Mouse (Mus musculus): ENCODE data around the gene Gm45062.

Gm45062 gene

GRCm38 (mm10) chr6:8367675-8368074 lies 108.4 kb downstream of the Gm45062 start:
- DNase-seq (ENCODE audit: low read depth, low spot score): peak; percentile 84

- DNase-seq (ENCODE audit: low read depth, low spot score): peak; percentile 14
Measured at GRCm38 (mm10) chr6:8368198-8368864, 109.1 kb downstream of the Gm45062 start.

- DNase-seq (ENCODE audit: low read depth, low spot score): no peak
Measured at GRCm38 (mm10) chr6:8370624-8371023, 111.4 kb downstream of the Gm45062 start.

- no peak for DNase-seq (ENCODE audit: low read depth, low spot score)
Measured at GRCm38 (mm10) chr6:8373051-8373450, 113.8 kb downstream of the Gm45062 start.

DNA sequence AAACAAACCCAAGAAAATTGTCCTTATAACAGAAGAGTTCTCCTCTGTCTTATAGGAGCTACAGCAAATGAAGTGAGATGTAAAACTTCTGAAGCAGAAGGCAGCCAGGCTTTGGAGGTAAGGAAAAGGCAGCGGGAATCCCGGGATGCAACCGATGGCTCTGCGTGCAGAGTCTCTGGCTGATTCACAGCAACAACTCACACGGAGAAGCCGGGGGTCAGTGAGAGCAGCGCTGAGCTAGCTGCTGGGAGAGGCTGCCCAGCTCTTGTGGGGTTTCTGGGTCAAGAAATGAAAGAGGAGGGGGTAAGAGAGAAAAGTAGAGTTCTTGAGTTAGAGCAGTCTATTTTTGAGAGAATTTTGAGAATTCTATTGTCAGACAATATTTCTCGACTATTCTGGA lies 114.6 kb downstream of the Gm45062 start:
- no peak for DNase-seq (ENCODE audit: low read depth, low spot score)

DNA sequence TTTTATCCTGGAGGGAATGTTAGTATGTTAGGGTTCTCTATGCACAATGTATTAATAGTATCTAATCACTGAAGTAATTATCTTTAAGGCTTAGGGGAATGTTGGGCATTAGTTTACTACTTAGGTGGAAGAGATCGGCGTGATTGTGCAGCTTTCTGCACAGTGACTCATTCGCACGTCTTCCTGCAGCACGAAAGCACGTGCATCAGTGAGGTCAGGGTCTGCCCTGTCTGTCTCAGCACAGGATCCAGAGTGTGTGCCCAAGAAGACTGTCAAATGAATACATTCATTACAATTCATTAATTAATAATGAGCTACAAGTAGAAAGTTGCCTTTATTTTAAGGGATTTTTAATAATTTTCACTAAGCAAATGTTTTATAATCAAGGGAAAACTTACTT lies 115.0 kb downstream of the Gm45062 start:
- no peak for DNase-seq (ENCODE audit: low read depth, low spot score)

GRCm38 (mm10) chr6:8374712-8375111 lies 115.5 kb downstream of the Gm45062 start:
- peak; percentile 13 for DNase-seq (ENCODE audit: low read depth, low spot score)

DNA sequence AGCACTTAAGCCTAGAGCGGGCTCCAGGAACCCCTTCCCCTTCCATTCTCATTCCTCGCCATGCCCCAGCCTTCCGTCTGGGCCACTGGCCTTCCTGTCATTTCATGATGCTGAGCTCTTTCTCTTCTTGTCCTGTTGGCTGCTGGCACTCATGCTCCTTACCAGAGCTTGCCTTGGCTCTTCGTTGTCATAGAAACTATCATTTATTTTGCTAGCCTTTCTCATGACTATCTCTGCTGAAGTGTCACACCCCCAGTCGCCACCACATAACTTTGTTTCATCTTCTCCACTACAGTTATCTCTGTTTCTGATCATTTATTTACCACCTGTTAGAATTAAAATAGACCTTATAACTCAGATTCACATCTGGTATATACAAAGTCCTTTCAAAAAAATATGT lies 117.1 kb downstream of the Gm45062 start:
- DNase-seq (ENCODE audit: low read depth, low spot score): no peak

DNA sequence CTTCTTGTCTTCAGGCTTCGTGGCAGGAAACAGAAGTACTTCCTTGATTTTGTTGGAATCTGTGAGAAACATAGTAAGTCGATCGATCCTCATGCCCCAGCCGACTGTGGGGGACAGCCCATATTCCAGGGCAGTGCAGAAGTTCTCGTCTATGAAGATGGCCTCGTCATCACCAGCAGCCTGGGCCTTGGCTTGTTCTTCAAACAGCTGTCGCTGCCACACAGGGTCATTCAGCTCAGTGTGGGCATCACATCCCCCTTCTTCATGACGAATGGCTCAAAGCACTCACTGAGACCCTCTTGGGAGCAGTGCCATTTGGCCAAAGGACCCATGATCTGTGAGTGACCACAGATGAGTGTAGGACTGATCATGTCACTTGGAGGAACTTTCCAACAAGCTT lies 118.4 kb downstream of the Gm45062 start:
- no peak for DNase-seq (ENCODE audit: low read depth, low spot score)

- no peak for DNase-seq (ENCODE audit: low read depth, low spot score)
Measured at GRCm38 (mm10) chr6:8389307-8389706, 130.1 kb downstream of the Gm45062 start.

DNA sequence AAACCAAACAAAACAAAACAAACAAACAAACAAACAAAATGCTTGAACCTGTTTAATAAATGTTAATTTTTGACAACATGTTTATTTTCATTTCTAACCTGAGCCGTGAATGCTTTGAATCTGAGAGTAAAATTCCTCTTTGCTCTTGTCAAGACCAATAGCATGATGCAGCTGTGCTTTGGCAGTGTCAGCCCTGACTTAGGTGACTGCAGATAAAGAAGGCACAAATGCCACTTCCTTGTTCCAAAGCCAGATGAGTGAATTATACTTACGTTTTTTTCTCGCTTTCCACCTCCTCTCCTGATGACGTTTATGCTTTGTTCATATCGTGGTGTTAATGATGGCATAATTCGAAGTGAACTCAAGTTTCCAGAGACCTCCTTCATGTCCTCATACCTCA lies 131.0 kb downstream of the Gm45062 start:
- no peak for DNase-seq (ENCODE audit: low read depth, low spot score)

GRCm38 (mm10) chr6:8390935-8391334 lies 131.7 kb downstream of the Gm45062 start:
- DNase-seq (ENCODE audit: low read depth, low spot score): no peak

GRCm38 (mm10) chr6:8393029-8393428 lies 133.8 kb downstream of the Gm45062 start:
- DNase-seq (ENCODE audit: low read depth, low spot score): no peak

DNA sequence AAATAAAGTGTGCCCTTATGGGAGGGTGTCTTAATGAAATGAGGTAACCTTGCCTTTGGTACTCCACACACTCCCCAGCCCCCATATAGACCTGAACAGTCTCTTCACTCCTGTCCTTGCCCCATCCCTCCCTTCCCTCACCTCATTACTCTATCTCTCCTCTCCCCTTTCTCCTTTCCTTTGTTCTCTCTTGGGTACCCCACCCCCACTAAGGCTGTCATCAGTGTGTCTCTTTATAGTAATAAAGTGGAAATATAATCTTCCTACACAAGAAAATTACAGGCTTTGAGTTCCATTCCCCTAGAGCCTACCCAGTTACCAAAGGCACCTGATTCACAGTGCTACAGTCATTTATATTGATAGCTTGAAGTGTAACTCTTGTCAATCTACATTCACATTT lies 134.8 kb downstream of the Gm45062 start:
- no peak for DNase-seq (ENCODE audit: low read depth, low spot score)

DNA sequence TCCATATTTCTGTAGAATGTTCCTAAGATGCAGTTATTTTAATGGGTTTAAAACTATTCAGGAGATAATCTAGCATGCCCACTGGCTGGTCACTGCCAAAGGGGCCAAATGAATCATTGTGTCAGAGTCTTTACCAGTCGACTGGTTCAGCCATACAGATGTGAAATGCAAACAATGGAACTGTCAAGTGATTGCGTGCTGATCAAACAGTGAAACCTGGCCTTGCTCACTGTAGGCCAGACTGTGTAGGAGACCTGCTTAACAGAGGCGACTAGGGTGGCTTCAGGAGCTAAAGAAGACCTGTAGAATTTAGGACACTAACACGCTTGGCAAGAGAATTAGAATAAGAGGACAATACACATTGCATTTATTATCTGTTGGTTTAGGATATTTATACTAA lies 135.8 kb downstream of the Gm45062 start:
- DNase-seq (ENCODE audit: low read depth, low spot score): no peak

DNA sequence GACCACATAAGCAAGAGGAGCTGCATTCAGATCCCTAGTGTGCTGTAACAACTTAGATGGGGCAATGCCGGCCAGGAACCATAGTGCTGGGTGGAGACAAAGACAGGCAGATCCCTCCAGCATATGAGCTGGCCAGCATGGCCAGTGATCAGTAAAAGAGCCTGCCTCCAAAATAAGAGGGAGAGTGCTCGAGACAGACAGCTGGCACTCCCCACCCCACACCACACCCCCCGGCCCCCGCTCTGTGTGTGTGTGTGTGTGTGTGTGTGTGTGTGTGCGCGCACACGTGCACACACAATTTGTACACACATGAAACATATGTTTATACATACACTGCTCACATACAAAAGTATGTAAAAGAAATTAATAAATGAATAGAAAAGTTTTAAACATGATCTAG lies 138.0 kb downstream of the Gm45062 start:
- no peak for DNase-seq (ENCODE audit: low read depth, low spot score)

- no peak for DNase-seq (ENCODE audit: low read depth, low spot score)
Measured at GRCm38 (mm10) chr6:8399710-8400109, 140.5 kb downstream of the Gm45062 start.

- no peak for DNase-seq (ENCODE audit: low read depth, low spot score)
Measured at GRCm38 (mm10) chr6:8403127-8403526, 143.9 kb downstream of the Gm45062 start.

- DNase-seq (ENCODE audit: low read depth, low spot score): no peak
Measured at GRCm38 (mm10) chr6:8405844-8406243, 146.6 kb downstream of the Gm45062 start.

- DNase-seq (ENCODE audit: low read depth, low spot score): no peak
Measured at GRCm38 (mm10) chr6:8408332-8408731, 149.1 kb downstream of the Gm45062 start.

DNA sequence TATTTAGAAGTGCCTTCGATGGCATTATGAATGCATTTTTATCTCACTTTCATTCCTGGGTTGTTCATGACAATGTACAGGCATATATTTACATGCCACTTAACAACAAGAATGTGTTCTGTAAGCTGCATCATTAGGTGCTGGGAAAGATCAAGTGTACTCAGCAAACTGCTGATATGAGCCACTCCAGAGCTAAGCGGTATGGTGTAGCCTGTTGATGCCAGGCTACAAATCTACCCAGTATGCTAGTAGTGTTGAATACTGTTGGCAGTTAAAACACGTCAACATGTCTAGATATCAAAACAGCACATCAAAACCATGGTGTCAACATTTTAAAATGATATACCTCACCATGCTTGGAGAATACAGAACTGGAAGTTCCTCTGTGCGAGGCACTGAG lies 150.6 kb downstream of the Gm45062 start:
- DNase-seq (ENCODE audit: low read depth, low spot score): no peak

- DNase-seq (ENCODE audit: low read depth, low spot score): no peak
Measured at GRCm38 (mm10) chr6:8412845-8413598, 153.8 kb downstream of the Gm45062 start.

GRCm38 (mm10) chr6:8414020-8414419 lies 154.8 kb downstream of the Gm45062 start:
- DNase-seq (ENCODE audit: low read depth, low spot score): peak; percentile 60

All from ZHBTc4 (cell line).